Mouse (Mus musculus): Measurements from ENCODE around the gene Dvl1.

GRCm38 (mm10) chr4:155853421-155853820 is 6.2 kb downstream of the Dvl1 start:
- TF ChIP-seq POLR2A (IDR thresholded peaks at IDR 0.05; ENCODE audit: low read depth, low read length) = no peak
- TF ChIP-seq CTCF (IDR thresholded peaks at IDR 0.05; ENCODE audit: extremely low read depth, insufficient read depth, insufficient read length, insufficient replicate concordance) = no peak

Measured in spleen, adult 2 months (tissue).